Mouse (Mus musculus) embryo, embryonic 10 days (tissue): ENCODE measurements around the gene Nipbl.
A peak's percentile ranks its signal among the peaks of the same experiment; 100 is the strongest.

Source experiments
- DNase-seq: peaks from one replicate; pipeline ENCODE4 v3.0.0-alpha.2; 2015; ENCODE audit warnings: low spot score

The Nipbl gene

DNA sequence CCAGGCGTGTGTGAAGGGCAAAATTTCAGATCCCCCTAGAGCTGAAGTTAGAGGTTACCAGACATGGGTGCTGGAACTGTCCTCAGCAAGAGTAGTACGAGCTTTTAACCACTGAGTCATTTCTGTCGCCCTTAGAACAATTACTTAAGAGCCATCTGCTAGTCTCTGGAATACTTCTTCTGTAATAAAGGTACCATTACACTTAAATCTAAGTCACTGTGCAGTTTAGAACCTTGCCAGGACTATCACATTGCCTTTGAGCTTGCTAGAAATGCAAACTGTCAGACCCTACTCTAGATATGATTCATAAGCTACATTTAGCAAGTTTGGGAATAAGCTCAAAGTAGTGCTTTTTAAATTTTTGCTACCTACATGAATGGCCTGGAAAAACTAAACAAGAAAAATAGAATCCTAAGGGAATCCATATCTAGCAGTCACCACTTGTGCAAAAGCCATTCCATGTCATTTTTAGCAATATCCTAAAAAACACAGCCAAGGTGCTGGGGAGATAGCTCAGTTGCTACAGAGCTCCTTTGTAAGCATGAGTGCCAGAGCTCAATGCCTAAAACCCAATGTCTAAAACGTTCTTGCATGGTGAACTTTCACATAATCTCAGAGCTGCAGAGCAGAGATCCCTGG, 27.6 kb downstream of the Nipbl start:
- DNase-seq: no peak

- DNase-seq: no peak
These were observed 30.9 kb downstream of the Nipbl start for GRCm38 (mm10) chr15:8413356-8413755.

DNA sequence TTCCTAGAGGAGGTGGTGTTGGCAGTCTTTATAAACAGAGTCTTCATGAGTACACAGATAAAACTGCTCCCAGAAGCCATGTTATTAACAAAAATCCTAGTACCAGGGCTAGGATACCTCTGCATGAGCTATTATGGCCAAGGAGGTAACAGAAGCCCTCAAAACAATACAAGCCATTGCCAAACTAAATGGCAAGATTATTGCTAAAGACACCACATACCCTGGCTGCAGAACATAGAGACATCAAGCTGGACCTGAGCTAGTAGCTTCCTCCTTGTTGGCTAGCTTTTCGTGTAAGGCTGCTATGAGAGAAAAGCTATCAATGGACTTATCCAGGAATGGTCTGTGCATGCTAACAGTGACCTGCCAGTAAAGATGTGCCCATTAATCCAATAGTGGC, 32.4 kb downstream of the Nipbl start:
- DNase-seq: no peak

DNA sequence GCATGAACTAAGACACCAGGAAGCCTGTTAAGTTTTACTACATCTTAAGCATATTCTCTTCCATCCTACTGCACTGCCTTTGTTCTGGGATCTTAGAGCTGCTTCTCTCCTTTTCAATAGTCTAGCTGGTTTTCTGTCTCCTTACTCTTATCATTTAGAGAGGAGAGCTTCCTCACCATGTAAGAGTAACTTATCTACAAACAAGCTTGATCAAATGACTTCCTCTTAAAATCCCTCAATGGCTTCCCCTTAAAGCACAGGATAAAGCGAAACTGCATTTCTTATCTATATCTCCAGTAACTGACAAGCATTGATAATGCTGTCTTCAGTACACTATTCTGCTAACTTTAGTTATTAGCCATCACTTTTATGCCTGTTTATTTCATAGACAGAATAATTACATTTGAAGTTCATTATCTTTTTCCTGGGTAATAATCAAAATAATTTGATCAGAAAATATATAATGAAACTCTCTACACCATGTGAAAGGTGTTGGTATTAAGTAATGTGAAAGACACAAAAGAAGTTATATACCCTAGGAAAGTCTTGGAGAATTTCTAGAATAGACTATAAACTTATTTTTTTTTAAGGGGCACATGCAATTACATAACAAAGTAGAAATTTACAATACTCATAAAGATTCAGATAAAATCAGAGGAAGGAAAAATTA, 33.0 kb downstream of the Nipbl start:
- no peak for DNase-seq

- DNase-seq: no peak
These were observed 37.2 kb downstream of the Nipbl start for GRCm38 (mm10) chr15:8407082-8407481.

DNA sequence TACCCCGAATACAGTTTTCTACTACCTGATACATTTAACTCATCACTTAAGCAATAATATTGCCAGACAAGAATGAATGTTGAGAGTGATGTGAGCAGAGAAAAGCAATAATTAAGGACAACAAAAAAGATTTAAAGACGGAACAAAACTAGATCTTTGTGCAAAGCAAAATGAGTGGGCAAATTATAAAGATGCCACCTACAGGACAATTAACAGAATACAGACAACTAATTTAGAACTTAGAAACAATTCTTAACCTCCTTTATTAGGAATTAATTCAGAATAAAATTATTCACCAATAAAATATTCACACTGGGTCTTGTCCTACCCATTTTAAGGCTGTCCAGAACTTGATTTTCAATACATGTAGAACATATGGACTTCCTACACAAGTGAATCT, 38.0 kb downstream of the Nipbl start:
- no peak for DNase-seq

- DNase-seq: no peak
These were observed 41.7 kb downstream of the Nipbl start for GRCm38 (mm10) chr15:8402591-8402990.

DNA sequence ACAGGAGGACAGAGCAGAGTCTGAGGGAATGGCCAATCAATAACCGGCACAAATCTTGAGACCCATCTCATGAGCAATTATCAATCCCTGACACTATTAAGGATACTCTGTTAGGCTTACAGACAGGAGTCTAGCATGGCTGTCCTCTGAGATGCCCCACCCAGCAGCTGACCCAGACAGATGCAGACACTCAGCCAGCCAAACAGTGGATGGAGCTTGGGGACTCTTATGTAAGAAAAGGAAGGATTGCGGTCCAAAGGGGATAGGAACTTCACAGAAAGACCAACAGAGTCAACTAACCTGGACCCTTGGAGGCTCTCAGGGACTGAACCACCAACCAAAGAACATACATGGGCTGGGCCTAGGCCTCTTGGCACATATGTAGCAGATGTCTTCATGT, 42.7 kb downstream of the Nipbl start:
- DNase-seq: no peak

DNA sequence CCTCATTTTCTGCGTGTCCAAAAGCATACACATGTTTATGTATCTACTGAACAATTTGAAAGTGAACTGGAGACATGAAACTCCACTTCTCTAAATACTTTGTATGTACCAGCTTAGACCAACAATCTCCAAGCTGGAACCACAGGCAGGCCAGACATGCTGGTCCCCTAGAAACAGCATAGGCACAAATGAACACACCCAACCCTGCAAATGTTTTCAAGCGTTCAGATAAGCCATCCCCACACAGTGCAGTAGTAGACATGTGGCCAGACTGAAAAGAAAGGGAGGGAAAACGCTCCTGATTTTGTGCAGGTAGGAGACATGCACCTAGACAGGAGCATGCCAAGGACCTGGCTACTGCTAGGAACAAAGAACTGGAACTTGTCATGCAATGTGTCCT, 52.5 kb downstream of the Nipbl start:
- no peak for DNase-seq

- peak; percentile 33 for DNase-seq
These were observed 62.0 kb downstream of the Nipbl start for GRCm38 (mm10) chr15:8382213-8382612.

DNA sequence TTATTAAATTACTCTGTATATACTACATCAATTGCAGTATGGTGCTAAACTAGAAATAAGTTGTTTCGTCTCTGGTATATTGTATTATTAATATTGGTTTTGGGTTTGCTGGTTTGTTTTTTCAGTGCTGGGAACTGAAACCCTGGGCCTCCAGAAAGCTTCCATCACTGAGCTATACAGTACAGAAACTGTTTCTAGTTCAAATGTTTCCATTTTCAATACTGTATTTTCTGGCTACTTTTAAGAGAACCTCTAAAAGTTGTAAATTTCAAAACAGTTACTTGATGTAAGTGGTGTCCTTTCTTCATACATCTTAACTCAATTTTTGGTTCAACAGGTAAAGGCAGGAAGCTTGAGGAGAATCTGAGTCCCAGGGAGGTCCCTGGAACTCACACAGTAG, 68.6 kb downstream of the Nipbl start:
- no peak for DNase-seq

GRCm38 (mm10) chr15:8374724-8375123, 69.5 kb downstream of the Nipbl start:
- no peak for DNase-seq

DNA sequence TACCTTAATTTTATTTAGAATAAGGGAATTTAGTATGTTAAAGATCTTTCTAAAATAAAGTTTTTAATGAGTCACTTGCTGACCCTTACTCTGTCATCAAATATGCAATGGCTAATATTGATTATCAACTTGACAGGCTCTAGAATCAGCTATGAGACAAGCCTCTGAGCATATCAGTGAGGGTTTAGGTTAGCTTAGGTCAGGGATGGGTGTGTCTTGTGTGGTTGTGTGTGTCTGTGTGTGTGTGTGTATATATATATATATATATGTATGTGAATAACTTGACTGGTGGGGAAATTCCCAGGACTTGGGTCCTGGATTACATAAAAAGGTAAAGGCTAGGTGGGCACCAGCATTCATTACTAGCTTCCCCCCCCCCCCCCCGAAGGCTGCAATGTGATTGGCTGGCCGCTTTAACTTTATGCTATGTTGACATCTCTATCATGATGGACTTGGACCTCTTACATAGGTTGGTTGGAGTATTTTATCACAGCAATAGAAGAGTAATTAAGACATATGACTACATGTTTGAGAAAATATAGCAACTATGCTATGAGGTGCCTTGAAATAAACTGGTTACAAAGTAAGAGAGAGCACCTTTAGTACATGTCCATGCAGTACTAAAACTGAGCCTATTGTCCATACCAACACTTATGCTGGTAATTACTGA, 97.0 kb downstream of the Nipbl start:
- no peak for DNase-seq

- no peak for DNase-seq
These were observed 103.7 kb downstream of the Nipbl start for GRCm38 (mm10) chr15:8340596-8340995.

- DNase-seq: no peak
These were observed 112.7 kb downstream of the Nipbl start for GRCm38 (mm10) chr15:8331547-8331946.

DNA sequence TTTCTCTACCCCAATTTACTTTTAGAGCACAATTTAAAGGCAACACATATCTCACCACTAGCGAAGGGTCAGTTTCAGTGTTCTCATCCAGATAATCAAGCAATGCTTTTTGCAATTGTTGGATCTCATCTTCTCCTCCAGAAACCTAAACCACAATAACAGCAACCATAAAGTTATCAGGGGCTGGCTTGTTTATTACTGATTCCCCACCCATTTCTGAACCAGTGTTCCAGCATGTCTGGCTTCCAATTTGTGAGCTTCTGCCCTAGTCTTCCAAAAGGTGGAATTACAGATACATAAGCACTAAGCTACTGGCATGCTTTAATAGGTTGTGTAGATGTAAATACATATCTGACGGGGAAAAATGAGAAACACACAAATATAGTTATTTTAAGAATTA, 118.6 kb downstream of the Nipbl start:
- no peak for DNase-seq

- DNase-seq: no peak
These were observed 119.4 kb downstream of the Nipbl start for GRCm38 (mm10) chr15:8324833-8325232.

DNA sequence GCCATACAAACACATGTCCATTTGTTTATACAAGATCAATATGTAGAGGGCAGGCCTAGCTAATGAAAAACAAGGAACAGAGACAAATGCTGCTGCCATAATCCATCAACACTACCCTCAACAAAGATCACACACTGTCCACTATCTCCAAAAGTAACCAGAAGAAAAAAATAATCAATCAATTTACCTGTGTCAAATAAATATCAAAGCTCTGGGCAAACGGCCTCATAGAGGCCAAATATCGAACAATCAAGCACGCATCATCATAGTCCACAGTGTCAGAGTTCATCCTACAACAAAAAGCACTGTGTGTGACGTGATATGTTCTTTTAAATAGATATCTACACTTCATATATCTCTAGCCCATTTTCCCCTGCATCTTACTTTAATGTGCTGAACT, 120.2 kb downstream of the Nipbl start:
- no peak for DNase-seq

DNA sequence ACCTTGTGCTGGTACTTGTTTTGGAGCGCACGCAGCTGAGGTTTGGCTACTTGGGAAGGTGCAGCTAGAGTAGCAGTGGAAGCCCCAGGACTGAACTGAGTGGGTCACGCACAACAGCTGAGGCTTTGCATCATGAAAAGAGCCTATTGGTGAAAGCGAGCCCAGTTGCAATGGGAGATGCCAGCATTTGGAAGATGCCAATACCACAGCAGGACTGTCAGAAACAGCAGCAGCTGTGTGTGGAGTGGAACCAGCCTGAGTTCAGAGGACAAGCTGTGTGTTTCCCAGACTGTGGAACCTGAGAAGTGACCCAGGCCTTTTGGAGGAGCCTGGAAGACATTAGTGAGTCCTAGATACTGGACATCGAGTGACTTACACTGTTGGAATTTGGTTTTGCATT, 122.8 kb downstream of the Nipbl start:
- DNase-seq: no peak

- no peak for DNase-seq
These were observed 125.1 kb downstream of the Nipbl start for GRCm38 (mm10) chr15:8319191-8319590.

- no peak for DNase-seq
These were observed 126.9 kb downstream of the Nipbl start for GRCm38 (mm10) chr15:8317381-8317780.

DNA sequence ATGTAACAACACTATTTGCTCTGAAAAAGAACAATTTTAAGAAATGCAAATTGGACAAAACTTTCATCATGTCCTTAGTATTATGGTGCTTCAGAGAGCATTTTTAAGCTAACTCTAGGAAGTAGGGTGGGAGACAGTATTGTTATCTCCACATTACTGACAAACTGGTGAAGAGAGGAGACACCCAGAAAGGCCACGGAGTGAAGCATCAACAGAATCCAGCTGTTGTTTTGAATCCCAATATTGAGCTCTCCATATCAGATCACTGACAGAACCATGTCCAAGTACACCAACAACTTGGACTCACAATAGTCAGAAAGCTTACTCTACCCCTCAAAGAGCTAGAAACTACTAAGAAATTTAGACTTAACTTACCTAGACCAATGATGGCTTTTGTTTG, 138.8 kb downstream of the Nipbl start:
- no peak for DNase-seq

DNA sequence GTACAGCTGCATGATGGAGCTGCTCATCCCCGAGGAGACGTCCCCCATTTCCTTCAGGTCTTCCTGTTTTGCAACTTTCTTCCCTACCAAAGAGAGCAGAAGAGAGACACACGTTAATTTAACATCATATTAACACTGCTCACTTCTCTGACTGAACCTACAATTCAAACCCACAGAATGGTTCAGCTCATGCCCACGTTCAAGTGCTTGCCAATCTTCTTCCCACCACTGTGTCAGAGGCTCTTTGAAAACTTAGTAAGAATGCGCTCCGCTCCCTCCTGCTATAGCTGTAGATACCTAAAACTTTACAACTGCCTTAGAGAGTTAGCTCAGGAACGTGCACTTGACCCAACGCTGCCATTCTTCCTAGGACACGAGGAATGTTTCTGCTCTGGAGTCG, 141.3 kb downstream of the Nipbl start:
- DNase-seq: no peak

- DNase-seq: no peak
These were observed 150.1 kb downstream of the Nipbl start for GRCm38 (mm10) chr15:8294150-8294549.
